Mouse (Mus musculus): ENCODE measurements around the gene Tyw1.

Tyw1 gene

DNA sequence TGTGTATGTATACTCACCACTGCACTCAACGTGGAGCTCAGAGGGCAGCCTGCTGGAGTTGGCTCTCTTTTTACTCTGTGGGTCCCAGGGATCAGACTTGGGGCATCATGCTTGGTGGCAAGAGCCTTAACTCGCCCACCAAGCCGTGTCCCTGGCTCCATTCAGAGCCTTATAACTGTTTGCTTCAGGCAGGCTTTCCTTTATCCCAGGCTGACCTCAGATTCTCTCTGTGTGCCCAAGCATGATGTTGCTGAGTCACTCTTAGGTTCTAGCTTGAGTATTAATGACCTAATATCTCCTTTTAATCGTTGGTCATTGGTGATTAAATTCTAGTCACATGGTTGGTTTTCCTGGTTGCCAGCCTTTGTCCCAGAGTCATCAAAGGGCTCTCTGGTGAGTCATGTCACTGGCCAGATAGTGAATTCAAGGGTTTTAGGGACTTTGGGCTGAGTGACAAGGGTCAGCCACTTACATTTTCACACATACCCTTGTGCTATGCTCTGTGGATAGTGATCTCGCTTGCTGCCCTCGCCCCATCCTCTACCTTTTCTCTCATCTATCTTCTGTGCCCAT, 9.1 kb downstream of the Tyw1 start:
- DNase-seq, result no peak

DNA sequence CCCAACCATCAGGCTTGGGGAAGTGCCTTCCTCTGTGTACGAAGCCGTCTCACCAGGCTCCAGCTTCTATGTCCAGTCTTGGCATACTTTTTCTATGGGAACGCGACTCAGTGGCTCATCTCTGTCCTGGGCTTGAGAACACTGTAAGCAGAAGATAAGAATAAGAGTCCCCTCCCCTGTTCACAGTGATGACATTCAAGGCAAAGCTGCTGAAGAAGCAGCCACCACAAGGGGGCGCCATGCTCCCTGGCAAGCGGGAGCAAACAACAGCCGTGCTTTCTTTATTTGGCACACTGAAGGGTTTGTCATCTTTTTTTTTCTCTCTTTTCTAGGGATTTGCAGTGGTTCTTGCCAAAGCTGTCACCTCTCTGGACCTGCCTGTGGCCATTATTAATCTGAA, 11.2 kb downstream of the Tyw1 start:
- no peak for DNase-seq

DNA sequence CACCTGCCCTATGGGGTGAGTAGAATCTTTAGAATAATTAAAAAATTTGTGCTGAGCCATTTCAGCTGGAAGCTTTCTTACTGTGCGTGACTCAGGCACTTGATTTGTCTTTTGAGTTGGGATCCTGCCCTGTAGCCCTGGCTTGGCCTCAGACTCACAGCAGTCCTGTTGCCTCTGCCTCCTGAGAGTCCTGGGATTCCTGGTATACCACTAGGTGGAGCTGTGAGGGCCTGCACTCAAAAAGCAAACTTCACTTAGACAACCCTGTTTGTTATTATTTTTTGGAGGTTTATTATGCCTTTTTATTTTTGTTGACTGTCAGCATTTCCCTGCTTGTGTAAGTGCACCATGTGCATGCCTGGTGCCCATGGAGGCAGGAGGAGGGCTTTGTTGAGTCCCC, 11.9 kb downstream of the Tyw1 start:
- no peak for DNase-seq

GRCm38 (mm10) chr5:130268976-130269375, 13.6 kb downstream of the Tyw1 start:
- no peak for DNase-seq

DNA sequence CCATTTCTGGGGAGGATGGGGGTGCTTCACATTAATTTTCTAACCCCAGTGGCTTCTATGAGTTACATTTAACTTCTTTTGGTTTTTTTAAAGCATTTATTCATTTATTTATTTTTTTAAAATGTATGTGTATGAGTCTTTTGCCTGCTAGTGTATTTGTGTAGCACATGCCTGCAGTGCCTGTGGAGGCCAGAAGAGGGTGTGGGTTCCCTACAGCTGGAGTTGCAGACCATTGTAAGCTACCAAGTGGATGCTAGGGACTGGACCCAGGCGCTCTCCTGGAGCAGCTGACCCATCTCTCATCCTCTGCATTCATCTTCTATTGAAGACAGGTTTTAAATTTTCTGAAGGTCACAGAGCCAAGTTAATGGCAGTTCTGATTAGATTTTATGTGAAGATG, 16.9 kb downstream of the Tyw1 start:
- no peak for DNase-seq

DNA sequence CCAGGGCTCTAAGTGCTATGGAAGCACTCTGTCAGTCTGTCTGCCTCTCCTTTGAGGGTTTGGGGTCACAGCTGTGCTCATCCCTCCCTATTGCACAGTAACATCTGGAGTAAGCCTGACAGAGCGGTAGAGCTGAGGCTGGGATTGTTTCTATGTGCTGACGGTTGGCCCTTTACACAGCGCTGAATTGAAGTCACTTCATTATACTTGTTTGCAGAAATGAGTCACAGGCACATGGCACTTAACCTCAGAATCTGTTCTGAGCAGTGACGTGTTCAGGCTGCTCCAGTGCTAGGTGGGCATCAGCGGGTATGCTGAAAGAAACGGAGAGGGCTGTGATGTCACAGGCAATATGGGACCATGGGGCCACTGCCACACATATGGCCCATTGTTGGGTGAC, 17.6 kb downstream of the Tyw1 start:
- no peak for DNase-seq

DNA sequence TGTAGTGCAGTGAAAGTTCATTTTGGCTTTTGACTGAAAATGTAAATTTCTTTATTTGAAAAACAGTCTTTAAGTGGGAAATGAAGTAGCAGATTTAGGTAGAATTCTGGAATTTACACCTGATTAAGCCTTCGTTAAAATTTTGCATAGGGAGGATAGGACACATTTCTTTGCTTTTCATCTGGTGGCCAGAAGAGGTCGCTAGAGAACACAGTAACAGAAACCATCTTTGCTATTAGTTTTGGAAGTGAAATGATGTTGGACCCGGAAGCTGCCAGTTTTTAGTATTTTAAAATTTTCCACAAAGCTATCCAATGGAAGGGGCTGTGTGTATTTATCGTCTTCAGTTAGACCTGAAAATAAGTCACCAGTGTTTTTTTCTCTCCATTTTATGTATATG, 20.1 kb downstream of the Tyw1 start:
- DNase-seq, result no peak

DNA sequence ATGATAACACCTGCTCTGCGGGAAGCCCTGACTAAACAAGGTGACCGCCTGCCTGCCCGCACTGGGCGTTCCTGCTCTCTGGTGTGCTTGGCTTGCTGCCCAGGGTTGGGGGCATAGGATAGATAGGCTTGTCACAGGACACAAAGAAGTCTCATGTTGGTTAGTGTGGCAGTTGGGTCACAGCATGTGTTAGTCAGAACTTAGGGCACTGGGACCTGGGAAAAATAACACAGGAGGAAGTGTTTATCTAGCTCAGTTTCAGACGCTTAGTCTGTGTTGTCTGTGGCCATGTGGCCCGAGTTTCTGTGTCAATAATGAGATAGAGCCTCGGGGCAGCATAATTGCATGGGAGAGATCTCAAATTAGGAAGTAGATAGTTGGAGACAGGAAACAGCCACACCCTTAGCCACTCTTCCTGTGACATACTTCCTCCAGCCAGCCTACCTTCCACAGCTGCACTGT, 22.6 kb downstream of the Tyw1 start:
- DNase-seq, result no peak

GRCm38 (mm10) chr5:130283079-130283732, 27.8 kb downstream of the Tyw1 start:
- DNase-seq, result no peak

- DNase-seq, result no peak
These were observed 32.7 kb downstream of the Tyw1 start for GRCm38 (mm10) chr5:130288106-130288505.

DNA sequence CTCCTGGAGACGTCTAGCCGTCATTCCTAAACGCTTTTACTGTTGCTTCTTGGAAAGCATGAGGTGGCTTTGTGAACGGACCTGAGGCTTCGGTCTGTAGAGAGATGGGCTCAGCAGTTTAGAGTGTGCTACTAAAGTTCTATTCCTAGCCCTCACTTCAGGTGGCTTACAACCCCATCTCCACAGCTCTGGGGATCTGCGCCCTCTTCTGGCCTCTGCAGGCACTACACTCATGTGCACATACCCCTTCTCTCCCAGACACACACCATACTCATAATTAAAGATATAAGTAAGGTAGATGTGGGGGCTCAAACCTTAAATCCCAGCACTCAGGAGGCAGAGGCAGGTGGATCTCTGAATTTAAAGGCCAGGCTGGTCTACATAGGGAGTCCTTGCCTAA, 34.8 kb downstream of the Tyw1 start:
- DNase-seq, result no peak

GRCm38 (mm10) chr5:130290775-130291174, 35.4 kb downstream of the Tyw1 start:
- DNase-seq, result no peak

- DNase-seq, result no peak
These were observed 37.6 kb downstream of the Tyw1 start for GRCm38 (mm10) chr5:130292976-130293375.

GRCm38 (mm10) chr5:130293941-130294340, 38.5 kb downstream of the Tyw1 start:
- DNase-seq, result no peak

DNA sequence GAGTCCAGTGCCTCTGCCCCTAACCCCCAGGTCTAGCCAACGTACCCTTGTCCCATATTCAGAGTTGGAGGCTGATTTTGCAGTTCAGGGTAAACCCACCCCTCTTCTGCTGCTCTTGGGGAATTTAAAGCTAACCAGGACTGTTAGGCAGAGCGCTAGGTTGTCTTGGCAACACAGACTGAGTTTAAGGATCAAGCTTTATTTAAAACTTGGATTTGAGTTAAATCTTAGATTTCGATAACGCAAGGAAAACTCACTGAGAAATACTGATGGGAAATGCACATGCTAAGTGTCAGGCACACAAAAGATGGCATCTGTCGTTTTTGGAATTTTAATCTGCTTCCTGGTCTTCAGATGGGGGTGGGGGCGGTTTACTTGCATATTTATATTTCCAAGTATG, 39.2 kb downstream of the Tyw1 start:
- DNase-seq, result no peak

- no peak for DNase-seq
These were observed 40.7 kb downstream of the Tyw1 start for GRCm38 (mm10) chr5:130296071-130296470.

DNA sequence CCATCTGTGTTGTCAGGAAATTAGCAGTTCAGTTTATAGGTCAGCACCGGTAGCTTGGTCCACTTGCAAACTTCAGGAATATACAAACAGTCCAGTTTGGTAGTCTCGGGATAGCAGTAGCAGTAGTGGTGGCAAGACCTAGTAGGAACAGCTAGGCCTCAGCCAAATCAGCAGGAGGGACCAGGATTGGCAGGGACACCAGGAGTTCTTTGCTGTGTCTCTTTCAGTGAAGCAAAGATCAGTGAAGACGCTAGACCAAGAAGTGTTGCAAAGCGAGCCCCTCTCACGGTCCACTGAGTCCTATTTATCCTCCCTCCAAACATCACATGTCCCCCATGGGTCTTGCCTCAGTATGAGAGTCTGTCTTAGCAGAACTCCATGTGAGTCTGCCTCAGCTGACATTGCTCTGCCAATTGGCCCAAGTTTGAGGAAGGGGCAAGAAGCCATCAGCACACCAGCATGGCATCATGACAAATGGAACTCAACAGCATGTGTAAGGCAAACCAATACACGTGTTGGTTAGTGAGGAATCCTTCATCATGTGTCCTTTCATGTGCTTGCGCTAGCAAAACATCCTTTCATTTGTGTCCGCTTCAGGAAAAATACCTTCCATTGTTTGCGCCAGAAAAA, 43.5 kb downstream of the Tyw1 start:
- no peak for DNase-seq

- no peak for DNase-seq
These were observed 44.1 kb downstream of the Tyw1 start for GRCm38 (mm10) chr5:130299526-130299925.

DNA sequence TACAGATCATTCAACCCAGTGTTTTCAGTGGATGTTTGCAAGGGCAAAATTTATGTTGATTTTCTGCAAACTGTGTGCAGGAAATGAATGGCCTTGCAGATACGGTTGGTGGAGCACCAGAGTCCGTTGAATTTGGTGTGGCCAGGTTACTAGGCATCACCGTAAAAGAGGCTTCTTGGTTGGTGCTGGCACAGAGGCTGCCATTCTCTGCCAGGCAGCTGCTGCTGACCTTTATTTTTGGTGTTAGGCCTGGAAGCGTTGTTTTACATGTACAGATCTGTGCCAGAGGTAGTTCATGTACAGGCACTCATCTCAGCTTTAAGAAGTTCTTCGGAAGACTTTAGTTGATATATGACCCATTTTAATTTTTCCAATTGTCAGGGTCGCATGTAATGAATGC, 48.2 kb downstream of the Tyw1 start:
- no peak for DNase-seq

- no peak for DNase-seq
These were observed 52.5 kb downstream of the Tyw1 start for GRCm38 (mm10) chr5:130307921-130308320.

- DNase-seq, result no peak
These were observed 54.7 kb downstream of the Tyw1 start for GRCm38 (mm10) chr5:130310077-130310476.

DNA sequence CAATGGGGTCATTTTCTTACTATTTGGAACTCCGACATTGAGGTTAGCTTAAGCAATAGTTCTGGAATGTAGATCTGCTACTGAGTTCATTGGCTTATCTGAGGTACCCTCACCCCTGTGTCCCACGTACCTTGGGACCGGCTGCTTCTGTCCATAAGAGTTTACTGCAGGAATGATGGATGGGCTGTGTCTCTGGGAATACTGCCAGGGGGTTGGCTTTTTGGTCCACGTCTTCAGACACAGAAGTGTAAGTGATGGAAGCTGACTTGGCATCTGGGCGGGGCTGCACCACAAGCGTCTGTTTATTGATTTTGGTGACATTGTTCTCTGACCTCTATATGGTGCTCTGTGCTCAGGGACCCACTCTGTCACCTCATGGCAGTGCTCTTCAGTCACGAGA, 55.4 kb downstream of the Tyw1 start:
- DNase-seq, result peak; percentile 6 to 19

DNA sequence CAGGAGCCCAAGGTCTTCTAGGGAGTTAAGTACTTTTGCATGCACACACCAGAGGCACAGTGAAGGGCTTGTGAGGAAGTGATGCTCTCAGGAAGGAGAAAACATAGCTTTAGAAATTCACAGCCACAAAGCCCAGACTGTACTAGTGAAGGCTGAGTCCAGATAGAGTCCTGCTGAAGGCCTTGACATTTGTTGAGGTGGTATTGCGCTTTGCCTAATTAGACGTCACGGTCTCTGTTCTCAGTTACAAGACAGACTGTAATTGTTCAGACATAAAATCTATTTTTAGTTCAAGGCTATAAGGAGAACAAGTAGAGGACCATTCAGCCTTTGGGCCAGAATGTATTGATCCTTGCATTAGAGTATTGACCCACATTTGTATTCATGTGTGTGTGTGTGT, 58.1 kb downstream of the Tyw1 start:
- no peak for DNase-seq

DNA sequence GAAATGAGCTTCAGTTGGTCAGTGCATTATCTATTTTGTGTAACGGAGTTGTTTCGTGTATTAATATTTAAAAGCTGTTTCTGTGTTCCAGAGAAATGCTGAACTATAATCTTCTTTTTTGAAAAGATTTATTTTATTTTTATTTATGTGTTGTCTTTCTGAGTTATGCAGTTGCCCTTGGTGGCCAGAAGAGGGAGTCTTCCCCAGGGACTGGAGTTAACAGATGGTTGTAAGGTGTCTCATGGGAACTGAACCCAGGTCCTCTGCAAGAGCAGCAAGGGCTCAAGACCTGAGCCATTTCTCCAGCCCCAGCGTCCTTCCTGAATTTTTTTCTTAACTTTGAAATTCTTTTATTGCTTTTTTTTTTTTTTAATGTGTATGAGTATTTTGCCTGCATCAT, 59.5 kb downstream of the Tyw1 start:
- no peak for DNase-seq

DNA sequence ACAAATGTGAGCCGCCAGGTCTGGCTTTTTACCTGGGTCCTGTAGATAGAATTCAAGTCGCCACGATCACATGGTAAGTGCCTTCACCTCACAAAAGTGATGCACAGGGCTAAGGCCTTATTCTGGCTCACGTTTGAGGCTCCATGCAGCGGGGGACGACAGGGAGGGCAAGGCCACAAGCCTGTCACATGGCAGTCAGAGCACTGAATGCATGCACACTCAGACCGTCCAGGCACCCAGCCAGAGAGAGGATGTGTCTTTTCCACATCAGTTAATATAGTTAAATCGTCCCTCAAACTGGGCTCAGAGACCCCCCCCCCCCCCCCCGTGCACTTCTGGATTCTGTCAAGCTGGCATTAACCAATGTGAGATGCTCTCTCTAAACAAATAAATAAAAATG, 60.9 kb downstream of the Tyw1 start:
- no peak for DNase-seq
